Mouse (Mus musculus) left cerebral cortex, postnatal 4 days (tissue): ENCODE results near the gene Usp15. TPM values are rescaled to one million over a fixed set of nuclear protein-coding genes. Genes with fewer than 3 reads are reported as not detected.
"Not testable (repeated sequence)": the region's sequence is repeated elsewhere in the genome, so short reads cannot be mapped to it uniquely, and the experiment has no call there.

ENCODE experiments used
- DNase-seq: peaks from one replicate; pipeline ENCODE4 v3.0.0-alpha.2; 2022
- intact Hi-C: fragments of 180-260 bp; cut with DNase I; formaldehyde crosslinking; loops from one replicate; pipeline ENCODE4 v1.15.1; 2025
- total RNA-seq, 2 experiments: library from RNA; stranded (reverse); gene quantifications; 2 replicates each; pipeline ENCODE4 v1.2.3; 2021

The Usp15 gene
- 100 to 1,000 TPM; 129 to 130 TPM for total RNA-seq

DNA sequence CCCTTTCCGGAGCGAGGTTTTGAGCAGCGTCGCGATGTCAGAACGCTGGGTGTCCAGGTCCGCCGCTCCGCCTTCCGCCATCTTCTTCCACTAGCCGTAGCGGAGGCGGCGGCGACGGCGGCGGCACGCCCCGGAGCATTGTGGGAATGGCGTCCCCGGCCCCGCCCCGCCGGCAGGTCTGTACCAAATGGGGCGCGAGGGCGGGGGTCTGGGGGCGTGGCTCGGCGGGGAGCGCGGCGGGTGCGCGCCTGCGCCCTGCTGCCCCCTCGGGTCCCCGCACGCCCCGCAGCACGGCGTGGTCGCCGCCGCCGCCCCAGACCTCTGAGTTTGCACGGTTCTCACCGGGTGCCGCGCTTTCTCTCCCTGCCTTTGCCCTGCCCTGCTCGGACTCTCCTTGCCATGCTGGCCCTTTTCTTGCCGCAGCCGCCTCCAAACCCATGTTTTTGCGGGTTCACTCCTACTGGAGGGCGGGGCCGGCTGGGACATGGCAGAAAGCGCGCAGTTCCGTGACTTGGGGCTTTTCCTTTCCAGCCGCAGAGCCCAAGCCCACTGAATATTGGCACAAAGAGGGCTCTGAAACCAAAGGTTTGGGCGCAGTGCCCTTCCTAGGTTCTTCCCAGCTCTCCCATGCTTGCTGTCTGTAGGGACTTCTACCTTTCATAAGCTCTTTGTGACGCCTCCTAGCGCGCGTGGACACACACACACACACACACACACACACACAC is at the start of gene Usp15:
TSS of gene Usp15 (minus strand) at position 161 of the 725 bp plus-strand sequence.
- intact Hi-C loops, result no loop called here
- DNase-seq, result peak; percentile 97

DNA sequence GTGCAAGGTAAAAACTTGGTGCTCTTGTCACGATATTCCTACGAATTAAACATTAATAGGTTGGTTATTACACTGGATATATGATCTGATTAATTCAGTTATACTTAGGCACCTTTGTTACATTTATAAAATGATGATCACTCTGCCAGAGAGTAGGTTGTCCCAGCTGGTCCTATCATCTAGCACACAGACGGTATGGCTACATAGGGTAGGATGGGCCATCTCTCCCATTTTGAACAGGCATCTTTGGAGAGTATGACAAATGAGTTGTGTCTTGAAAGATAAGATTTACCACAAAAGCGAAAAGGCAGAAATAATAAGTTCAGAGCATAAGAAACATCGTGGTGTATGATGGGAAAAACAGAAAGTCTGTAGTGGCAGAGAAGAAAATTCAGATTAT is 32.6 kb upstream of the Usp15 start:
- DNase-seq, result no peak
- intact Hi-C loops, result no loop called here

DNA sequence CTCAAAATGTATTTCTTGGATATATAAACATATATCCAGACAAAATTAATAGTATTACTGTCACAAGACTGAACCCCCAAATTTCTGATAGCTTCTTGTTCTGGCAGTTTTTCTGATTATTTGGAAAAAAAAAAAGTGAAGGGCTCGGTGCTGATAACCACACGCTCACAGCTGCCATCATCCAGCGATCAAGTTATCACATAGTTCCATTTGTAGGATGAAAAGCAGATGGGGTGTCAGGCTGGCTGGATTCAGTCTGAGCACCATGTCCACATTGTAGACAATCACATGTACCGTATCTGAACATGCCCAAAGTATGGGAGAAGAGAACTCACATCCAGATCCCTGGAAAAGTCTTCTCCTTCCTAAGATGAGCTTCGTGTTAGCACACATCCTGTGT is 26.0 kb upstream of the Usp15 start:
- intact Hi-C loops, result no loop called here
- no peak for DNase-seq

DNA sequence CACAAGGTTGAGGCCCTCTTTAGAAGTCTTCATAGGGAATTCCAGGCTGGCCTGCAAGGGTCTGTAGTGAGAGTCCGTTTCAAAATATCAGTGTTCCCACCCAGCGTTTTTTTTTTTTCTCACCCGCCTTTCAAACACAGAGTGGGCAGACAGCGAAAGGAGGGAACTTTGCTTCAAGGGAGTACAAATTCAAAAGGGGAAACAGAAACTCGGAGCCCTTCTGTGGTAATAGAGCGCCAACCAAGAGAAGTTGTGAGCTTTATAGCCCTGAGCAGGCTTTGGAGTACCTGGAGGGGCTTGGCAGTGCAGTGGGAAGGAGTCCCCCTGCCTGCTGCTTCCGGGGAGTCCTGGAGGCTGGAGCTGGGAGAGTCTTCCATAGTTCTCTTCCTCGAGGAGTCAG is 12.7 kb upstream of the Usp15 start:
- intact Hi-C loops, result no loop called here
- DNase-seq, result no peak

DNA sequence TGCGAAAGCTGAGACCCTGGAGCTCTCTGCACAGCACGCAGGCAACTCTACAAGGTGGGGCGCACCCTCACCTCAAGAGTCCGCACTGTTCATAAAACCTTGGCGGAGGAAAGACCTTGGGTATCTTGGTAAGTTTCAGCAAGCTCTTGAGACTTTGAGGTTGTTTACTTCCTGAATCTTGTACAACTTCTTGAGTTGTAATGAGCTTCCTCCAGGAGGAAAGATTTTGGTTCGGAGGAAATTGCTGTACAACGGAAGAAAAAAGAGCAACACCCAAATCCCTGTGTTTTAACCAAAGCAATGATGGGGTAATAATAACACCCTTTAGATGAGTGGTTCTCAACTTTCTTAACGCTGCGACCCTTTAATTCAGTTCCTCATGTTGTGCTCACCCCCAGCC is 11.5 kb upstream of the Usp15 start:
- DNase-seq, result no peak
- intact Hi-C loops, result no loop called here

DNA sequence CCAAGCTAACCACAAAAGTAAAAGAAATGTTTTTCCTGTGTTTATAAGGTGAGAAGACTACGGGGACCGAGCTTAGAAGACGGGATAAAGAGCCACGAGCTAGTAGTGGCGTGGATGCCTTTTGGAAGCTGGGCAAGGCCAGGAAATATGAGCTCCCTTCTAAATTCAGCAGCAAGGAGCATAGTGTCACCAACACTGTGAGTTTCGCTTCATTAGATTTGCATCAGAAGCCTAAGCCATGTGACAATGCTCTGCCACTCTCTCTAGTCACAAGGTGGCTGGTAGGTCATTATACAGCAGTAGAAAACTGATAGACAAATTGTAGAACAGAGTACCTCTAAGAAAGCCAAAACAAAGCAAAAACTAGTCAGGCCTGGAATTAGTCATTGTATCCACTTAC is 9.3 kb upstream of the Usp15 start:
- intact Hi-C loops, result no loop called here
- DNase-seq, result no peak

DNA sequence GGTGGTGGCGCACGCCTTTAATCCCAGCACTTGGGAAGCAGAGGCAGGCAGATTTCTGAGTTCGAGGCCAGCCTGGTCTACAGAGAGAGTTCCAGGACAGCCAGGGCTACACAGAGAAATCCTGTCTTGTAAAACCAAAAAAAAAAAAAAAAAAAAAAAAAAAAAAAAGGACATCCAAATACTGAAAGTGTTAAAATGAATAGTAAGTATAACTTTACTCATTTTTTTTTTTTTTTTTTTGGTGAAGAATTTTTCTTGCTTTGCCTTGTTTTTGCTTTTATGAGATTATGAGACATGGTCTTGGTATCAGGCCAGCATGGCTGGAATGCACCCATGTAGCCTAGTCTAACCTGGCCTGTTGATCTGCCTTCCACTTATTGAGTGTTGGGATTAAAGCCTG is 8.6 kb upstream of the Usp15 start:
- intact Hi-C loops, DNase-seq: not testable (repeated sequence)

DNA sequence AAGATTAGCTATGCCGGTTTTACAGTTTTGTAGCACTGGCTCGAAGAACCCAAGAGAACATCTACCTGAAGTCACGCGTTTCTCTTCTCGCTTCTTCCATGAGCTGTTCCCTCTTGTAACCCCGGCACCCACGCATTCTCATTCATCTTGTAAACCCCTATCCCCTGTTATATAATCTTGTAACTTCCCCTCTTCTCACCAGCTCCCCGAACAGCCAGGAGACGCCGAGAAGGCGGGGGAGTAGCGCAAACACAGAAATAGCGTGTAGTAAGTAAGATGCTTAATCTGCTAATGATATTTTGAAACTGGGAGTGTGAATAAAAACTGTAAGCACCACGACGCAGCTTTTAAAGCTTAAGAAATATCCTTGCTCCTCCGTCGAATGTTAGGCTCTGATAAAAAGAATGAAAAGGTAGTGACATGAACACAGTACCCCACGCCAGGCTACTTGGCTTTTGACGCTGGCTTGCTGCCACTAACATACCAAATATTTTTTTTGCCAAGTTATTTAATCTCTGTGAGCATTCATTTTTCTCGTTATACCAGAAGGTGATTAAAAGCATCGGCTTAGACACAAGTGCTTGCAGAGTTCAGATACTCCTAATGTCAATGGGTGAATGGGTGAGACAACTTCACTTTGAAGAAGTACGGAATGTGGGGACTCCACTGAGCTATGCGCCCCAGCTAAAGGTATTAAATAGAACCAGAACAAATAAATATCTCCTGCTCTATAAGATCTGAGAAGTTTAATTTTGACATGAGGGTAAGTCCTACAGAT is 5.4 kb upstream of the Usp15 start:
- no peak for DNase-seq
- intact Hi-C loops, result no loop called here

DNA sequence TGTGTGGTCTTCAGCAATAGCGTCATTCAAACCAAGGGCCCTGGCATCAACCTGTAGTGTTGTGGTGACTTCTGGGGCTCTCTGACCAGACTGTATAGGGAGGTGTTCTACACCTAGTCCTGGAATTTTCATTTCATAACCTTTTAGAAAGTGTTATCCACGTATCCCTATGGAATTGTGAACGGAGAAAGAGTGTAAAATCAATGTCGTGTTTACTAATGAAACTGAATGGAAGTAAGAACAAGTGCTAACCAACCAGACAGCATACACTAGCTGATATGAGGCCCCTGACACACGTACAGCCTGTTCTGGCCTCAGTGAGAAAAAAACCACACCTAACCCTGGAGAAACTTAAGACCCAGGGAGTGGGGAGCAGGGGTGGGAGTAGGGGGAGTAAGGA is 4.6 kb upstream of the Usp15 start:
- no peak for DNase-seq
- intact Hi-C loops, result no loop called here

DNA sequence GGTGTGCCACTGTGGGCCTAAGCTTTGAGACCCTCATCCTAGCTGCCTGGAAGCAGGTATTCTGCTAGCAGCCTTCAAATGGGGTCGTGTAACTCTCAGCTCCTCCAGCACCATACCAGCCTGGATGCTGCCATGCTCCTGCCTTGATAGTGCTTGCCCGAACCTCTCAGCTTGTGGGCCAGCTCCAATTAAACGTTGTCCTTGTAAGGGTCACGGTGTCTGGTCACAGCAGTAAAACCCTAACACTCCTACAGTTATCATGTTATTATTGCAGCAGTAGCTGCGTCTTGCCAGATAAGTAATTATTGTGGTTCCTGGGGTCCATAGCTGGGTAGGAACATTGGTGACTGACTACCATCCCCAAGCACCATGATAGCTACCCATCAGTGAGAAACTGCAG is 4.2 kb upstream of the Usp15 start:
- DNase-seq, result no peak
- intact Hi-C loops, result no loop called here

DNA sequence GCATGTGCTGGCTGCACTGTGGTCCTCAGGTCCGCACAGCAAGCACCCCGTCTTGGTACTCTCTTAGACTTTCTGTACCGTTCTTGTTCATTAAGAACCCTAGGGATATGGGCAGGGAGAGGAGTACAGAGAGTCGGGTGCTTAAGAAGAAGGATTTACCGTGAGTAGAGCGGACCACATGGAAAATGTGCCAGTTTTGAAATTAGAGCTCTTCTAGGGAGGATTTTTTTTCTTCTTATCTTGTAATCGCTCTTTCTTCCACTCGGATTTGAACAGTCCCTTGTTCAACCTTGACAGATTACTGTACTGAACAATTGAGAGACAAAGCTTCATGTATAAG is 3.5 kb upstream of the Usp15 start:
- DNase-seq, result no peak
- intact Hi-C loops, result no loop called here

DNA sequence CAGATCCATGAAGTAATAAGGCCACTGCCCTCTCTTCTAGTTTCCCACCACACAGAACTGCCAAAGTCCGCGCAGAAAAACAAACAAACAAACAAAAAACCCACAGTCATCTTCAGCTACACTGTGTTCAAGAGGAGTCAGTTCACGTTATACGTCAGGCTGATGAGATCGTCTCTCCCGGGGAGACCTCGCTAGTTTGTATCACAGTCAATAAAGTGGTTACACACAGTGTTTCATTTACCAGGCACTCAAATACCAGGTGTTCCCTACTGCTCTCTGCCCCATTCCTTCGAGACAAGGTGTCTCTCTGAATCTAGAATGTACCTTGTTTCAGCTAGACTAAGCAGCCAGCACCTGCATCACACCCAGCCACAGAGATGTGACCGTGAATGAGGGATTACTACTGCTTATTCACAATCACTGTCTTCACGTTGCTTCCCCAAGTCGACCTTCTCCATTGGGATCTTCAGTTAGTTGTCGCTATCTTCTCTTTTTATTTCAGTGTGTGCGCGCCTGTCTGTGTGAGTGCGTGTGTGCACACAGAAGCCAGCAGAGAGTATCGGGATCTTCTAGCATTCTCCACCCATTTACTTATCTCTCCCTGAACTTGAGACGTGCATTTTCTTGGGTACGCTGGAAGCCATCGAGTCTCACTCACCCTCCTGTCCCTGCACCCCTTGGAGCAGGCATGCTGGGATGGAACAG is 3.0 kb upstream of the Usp15 start:
- intact Hi-C loops, result no loop called here
- no peak for DNase-seq

DNA sequence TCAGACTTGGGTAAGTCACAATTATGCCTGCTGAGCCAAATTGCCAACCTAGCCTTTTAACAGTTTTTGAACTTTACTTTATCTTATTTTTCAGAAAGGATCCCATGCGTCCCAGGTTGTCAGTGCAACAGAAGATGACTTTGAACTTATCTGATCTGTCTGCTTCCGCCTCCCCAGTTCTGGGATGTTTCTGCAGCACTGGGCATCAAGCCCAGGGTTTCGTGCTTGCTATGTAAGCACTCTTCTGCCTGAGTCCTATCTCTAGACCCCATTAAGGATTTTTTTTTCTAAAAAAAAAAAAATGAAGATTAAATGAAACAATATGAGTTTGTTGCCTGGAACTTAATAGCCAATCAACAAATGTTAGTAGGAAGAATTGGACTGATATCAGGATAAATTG is 2.3 kb upstream of the Usp15 start:
- intact Hi-C loops, result no loop called here

DNA sequence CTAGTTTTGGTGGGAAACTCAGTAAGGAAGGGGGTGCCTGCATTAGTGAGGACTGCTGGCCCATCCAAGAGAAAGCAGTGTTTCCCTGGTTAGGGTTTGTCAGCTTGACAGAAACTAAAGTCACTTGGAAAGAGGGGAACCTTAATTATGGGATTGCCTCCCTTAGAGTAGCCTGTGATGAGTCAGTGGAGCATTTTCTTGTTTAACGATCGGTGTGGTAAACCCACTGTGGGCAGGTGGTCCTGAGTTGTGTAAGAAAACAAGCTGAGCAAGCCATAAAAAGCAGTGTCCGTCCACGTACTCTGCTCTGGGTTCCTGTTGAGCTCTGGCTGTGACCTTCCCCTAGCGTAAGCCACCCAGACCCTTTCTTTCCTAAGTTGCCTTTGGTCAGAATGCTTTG is 1.4 kb upstream of the Usp15 start:
- intact Hi-C loops, result no loop called here

More for the DNA sequence above, 2.3 kb upstream of the Usp15 start:
- no peak for DNase-seq

DNA sequence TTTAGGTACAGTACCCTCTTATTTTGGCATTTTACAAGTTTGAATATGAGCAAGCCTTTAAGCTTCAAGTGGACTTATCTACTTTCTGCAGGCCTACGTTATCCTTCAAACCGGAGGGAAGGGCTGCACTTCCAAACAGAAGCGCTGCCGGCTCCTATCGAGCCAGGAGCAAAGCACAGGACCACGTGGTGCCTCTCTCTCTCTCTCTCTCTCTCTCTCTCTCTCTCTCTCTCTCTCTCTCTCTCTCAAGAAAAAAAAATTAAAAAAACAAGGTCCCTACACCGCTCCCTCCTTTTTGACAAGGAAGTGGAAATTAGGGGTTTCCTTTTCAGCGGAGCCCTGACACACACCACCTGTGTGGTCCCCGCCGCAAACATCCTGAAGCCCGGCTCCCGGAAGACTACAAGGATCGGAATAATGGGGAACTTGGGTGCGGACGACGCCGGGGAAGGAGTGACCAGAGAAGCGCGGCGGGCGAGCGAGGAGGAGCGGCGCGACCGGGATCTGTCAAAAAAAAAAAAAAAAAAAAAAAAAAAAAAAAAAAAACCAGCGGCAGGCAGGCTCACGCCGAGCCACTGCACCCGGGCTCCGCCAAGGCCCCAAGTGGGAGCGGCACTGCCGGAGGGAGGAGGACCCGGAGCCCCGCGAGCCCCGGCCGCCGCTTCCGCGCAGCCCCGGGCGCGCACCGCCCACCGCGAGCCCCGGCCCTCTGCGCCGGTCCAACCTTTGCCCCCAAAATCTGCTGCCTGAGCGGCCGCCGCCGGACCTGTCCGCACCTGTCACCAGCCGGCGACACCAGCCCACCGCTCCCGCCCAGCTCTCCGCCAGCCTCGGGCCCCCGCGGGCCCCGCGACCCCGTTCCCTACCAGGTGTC is 597 bp downstream of the Usp15 start:
- intact Hi-C loops, result no loop called here
- DNase-seq, result peak; percentile 26

More for the DNA sequence above, 1.4 kb upstream of the Usp15 start:
- no peak for DNase-seq

DNA sequence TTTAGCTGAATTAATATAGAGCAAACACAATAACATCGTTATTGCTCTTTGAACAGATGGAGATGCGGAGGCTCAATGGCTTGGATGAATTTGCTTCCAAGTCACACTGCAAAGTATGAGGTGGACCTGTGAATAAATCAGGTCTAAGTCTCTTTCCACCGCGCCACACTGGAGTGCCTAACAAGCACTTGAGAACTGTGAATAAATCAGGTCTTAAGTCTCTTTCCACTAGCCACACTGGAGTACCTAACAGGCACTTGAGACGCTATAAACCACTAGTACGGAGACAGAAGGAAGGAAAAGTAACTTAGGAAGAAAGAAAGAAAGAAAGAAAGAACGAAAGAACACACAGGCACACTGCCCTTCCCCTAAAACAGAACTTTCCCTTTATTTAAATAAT is 1.3 kb downstream of the Usp15 start:
- DNase-seq, result no peak
- intact Hi-C loops, result no loop called here

DNA sequence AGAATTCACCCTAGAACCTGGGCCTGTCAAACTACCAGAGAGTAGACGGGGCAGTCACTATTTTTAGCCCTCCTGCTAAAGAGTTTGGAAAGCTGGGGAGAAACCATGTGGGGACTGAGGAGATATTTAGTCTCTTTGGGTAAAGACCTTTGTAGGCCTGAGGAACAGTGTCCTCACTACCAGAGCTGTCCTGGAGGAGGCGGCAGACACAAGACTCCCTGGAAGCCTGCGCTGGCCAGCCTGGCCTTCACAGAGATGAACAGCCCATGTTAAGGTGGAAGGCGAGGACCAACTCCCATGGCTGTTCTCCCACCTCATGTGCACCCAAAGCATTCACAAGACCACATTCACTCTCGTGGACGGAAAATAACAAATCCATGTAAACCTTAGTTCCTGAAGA is 5.8 kb downstream of the Usp15 start:
- intact Hi-C loops, result no loop called here
- DNase-seq, result no peak

DNA sequence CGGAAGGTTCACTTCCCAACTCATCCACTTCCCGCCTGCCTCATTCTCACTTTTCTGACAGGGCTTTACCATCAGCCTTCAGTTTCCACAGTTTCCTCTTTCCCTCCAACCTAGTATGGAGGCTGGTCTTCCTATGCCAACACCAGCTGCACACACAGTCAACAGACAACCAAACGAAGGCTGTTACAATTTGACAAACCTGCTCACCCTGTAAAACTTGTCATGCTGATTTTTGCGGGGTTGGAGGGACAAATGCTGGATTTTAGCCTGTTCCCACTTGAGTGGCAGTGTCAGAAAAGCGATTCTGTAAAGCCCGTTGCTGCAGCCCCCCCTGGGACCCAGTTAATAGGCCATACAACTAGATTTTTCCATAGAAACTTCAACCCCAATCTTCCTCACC is 9.5 kb downstream of the Usp15 start:
- intact Hi-C loops, result no loop called here
- DNase-seq, result no peak

DNA sequence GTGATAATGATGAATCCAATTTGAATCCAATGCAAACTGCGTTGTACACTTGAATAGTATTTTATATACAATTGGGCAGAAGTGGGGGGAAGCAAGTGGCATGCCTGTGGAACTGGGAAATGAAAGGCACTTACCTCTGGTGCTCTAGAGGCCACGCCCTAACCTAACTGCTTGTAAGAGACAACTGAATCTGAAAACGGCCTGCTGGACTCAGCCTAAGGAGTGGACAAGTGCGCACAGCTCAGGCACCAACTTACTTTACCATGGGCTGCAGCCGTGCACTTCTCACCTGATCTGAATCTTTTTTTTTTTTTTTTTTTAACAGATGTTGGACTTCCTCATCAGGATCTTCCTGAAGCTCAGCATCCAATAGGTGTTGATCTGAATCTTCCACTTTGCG is 10.9 kb downstream of the Usp15 start:
- intact Hi-C loops, result no loop called here
- DNase-seq, result no peak

DNA sequence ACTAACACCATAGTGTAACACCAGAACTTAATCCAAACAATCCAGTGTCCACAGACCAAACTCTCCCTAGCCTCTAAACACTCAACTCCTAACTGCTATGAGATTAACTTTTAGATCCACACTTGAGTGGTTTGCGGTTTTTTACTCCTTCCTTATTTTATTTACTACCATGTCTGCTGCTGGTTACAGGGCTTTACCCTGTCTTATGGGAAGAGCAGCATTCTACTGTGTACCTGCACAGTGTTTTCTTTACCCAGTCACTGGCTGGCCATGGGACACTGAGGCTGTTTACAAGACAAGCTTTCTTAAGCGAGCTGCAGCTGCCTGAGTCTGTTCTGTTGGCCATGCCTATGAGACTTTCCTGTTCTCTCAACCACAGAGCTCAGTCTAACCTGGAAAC is 13.1 kb downstream of the Usp15 start:
- DNase-seq, result no peak
- intact Hi-C loops, result no loop called here

DNA sequence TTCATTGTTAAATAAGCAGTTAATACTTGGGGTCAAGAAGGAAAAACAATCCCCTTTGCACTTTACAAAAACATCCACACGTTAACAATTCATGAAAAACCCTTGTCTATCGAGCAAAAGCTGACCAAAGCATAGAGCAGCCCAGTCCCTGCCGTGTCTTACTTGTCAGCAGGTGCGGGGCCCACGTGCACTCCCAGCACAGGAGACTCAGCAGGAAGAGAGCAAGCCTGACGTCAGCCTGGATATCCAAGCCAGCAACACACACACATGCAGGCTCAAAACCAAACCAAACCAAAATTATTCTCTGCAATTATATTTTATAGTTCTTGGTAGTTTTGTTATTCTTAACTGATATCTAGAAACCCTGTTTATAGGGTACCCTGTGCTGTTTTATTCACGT is 13.6 kb downstream of the Usp15 start:
- no peak for DNase-seq
- intact Hi-C loops, result no loop called here
